In the genomic region with DNA sequence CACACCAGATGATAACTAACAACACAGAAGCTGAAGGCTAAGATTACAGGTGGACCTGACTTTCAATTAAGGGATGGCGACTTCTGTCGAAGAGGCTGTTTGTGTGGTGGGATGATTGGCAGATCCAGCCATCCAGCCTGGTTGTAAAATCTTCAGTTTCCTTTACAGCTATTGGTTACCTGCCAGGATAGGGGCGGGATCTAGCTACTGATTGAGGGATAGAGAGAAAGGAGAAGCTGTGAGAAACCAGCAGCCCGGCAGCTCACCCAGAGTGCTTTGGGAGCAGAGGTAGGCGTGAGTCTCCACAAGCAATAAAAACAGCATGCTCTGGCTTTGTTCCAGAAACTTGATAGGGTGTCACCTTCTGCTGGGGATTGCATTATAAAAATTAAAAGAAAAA, we compare ENCODE assay signal across 8 mouse cellular contexts.
DNase-seq lines count a peak whose midpoint lies in the region; ATAC-seq lines count a peak whose summit lies in the region.

No protein-coding gene starts in this region.

- WGBS in forebrain, embryonic 16.5 days, result 13% methylated on average over 5 of the region's 5 CpGs
- 10% methylated on average over 5 of the region's 5 CpGs for WGBS in neural tube, embryonic 15.5 days

- 0 out of 2 replicates have a peak, but pooled peaks cover 3% of the 10 kb centered on the region for H3K4me1 ChIP-seq in forebrain, embryonic 16.5 days (replicated peaks; ENCODE audit: control insufficient read depth, insufficient read depth, low read length)
- H3K4me1 ChIP-seq in neural tube, embryonic 15.5 days, result peaks cover 11% of the 10 kb centered on the region; the same call in 1 of the 2 replicates

- peak overlapping the region; percentile 29 for H3K4me3 ChIP-seq in forebrain, embryonic 16.5 days (replicated peaks; ENCODE audit: low read length)
- H3K4me3 ChIP-seq in neural tube, embryonic 15.5 days (replicated peaks), result peak overlapping the region; percentile 16; the same call in 1 of the 2 replicates

- ATAC-seq in forebrain, embryonic 16.5 days, result peak; percentile 98
- peak; percentile 93 for ATAC-seq in neural tube, embryonic 15.5 days (ENCODE audit: low FRiP score)

- H3K36me3 ChIP-seq in forebrain, embryonic 16.5 days (ENCODE audit: control insufficient read depth, insufficient read depth), result no peaks in the 10 kb centered on the region
- no peaks in the 10 kb centered on the region for H3K36me3 ChIP-seq in neural tube, embryonic 15.5 days

- 0 out of 2 replicates have a peak overlapping the region, but pooled peaks have one; percentile 12 for H3K27ac ChIP-seq in forebrain, embryonic 16.5 days (ENCODE audit: low read length)
- H3K27ac ChIP-seq in neural tube, embryonic 15.5 days (replicated peaks), result 0 out of 2 replicates have a peak overlapping the region, but pooled peaks have one; percentile 1

- DNase-seq in Muller cell, postnatal 12 days (ENCODE audit: inconsistent ontology term), result peak; percentile 34
- peak; percentile 6 to 21 for DNase-seq in adrenal gland, postnatal 36 days
- DNase-seq in kidney, adult 11 months, result peak; percentile 47
- DNase-seq in left cerebral cortex, adult 8-10 months (ENCODE audit: low spot score in 2 of 2), result peak; percentile 42 to 84
- no peak for DNase-seq in spleen, adult 12 weeks (ENCODE audit: low spot score)
- DNase-seq in B cell, adult 2 months, result no peak

- no peaks in the 10 kb centered on the region for H3K9me3 ChIP-seq in forebrain, embryonic 16.5 days (ENCODE audit: control insufficient read depth, low read length)
- no peaks in the 10 kb centered on the region for H3K9me3 ChIP-seq in neural tube, embryonic 15.5 days (replicated peaks)

- peak overlapping the region; percentile 24 for H3K9ac ChIP-seq in forebrain, embryonic 16.5 days (replicated peaks; ENCODE audit: low read depth, low read length)
- no peak overlapping the region for H3K9ac ChIP-seq in neural tube, embryonic 15.5 days (replicated peaks)

- peak overlapping the region; percentile 43 for H3K4me2 ChIP-seq in forebrain, embryonic 16.5 days (ENCODE audit: low read length)
- peak overlapping the region; percentile 42 for H3K4me2 ChIP-seq in neural tube, embryonic 15.5 days

- H3K27me3 ChIP-seq in forebrain, embryonic 16.5 days (replicated peaks; ENCODE audit: control insufficient read depth, insufficient read depth, low read length), result no peaks in the 10 kb centered on the region
- H3K27me3 ChIP-seq in neural tube, embryonic 15.5 days (replicated peaks), result no peaks in the 10 kb centered on the region

Comparison
In these comparisons a context has a peak if more than half of its experiments do, and no peak if none do; other contexts are left out.
1. DNase-seq: peak in Muller cell, postnatal 12 days (single experiment), adrenal gland, postnatal 36 days (2 of 2), kidney, adult 11 months (single experiment) and left cerebral cortex, adult 8-10 months (2 of 2); none in spleen, adult 12 weeks (single experiment) and B cell, adult 2 months (0 of 2).